Mouse (Mus musculus): ENCODE measurements around the gene St6galnac3. TPM values are rescaled to one million over a fixed set of nuclear protein-coding genes. Genes with fewer than 3 reads are reported as not detected.

The St6galnac3 gene
- polyA plus RNA-seq, 1 experiment from 2014 or later, result 25.6 TPM

DNA sequence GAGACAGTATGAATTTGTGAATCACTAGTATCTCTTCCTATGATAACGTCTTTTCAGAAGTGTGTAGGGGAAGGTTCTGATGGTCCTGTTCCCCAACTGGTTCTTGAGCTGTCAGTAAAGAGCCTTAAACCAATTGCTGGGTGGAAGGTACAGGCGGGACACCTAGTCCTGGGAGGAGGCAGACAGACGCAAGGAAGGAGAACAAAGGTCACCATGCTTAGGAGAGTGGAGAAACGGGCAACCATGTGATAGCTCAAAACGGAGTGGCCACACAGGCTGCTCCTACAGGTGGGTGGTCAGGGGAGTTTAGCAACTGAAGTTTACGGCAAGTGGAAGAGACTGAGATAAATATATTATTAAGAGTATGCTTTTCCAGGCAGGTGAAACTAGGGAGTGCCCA, 164.1 kb downstream of the St6galnac3 start:
- H3K9me3 ChIP-seq (ENCODE audit: control insufficient read depth, low read length), result no peaks in the 10 kb centered on the region
- no peak for ATAC-seq (ENCODE audit: low read depth)
- no peaks in the 10 kb centered on the region for H3K27me3 ChIP-seq (ENCODE audit: control insufficient read depth, insufficient read depth, low read length)
- no peaks in the 10 kb centered on the region for H3K36me3 ChIP-seq (ENCODE audit: control insufficient read depth, insufficient read depth, low read length)
- no peak overlapping the region for H3K9ac ChIP-seq (replicated peaks; ENCODE audit: low read depth, low read length)
- H3K27ac ChIP-seq (ENCODE audit: low read depth, low read length), result no peak overlapping the region
- H3K4me3 ChIP-seq (ENCODE audit: low read depth, low read length), result no peak overlapping the region
- H3K4me1 ChIP-seq (ENCODE audit: control insufficient read depth, insufficient read depth, low read length), result no peaks in the 10 kb centered on the region
- H3K4me2 ChIP-seq (ENCODE audit: low read depth, low read length), result no peak overlapping the region
- WGBS, result 84% methylated on average over 6 of the region's 6 CpGs

DNA sequence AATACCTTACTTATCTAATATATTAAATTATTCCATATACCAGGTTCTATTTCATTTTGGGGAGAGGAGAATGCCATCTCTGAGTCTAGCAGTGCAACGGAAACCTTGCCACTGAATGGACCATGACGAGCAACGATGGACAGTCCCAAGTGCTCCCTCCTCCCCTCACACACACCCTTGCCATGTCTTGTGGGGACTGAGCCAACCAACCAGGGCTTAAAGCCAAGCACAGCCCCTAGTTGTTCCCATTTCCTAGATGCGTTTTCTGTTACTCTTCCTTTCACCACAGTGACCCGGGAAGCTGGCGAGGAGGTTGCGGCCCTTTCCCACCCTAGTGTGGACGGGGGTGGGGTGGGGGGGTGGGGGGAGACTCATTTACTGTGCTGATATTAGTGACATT, 165.4 kb downstream of the St6galnac3 start:
- no peaks in the 10 kb centered on the region for H3K27me3 ChIP-seq (ENCODE audit: control insufficient read depth, insufficient read depth, low read length)
- no peak overlapping the region for H3K4me3 ChIP-seq (ENCODE audit: low read depth, low read length)
- H3K9ac ChIP-seq (replicated peaks; ENCODE audit: low read depth, low read length), result no peak overlapping the region
- no peak overlapping the region for H3K4me2 ChIP-seq (ENCODE audit: low read depth, low read length)
- WGBS, result 93% methylated on average over 8 of the region's 8 CpGs
- ATAC-seq (ENCODE audit: low read depth), result no peak
- H3K27ac ChIP-seq (ENCODE audit: low read depth, low read length), result no peak overlapping the region
- no peaks in the 10 kb centered on the region for H3K9me3 ChIP-seq (ENCODE audit: control insufficient read depth, low read length)
- no peaks in the 10 kb centered on the region for H3K36me3 ChIP-seq (ENCODE audit: control insufficient read depth, insufficient read depth, low read length)
- no peaks in the 10 kb centered on the region for H3K4me1 ChIP-seq (ENCODE audit: control insufficient read depth, insufficient read depth, low read length)

DNA sequence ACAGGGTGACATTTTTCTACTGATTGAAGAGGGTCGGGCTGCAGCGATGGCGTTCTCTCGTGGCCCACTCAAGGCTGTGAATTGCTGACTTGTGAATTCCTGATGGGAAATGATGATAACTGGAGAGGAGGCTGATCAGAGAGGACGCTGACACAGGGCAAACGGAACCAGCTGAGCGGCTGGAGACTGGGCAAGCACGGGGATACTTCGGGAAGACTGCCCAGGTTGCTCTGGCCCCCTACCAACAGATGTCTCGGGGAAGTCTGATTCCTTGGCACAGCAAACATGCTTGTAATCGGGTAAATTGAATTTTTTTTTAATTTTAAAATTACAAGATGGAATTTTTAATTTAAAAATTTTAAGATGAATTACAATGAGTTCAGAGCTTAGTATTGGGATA, 168.4 kb downstream of the St6galnac3 start:
- no peak for ATAC-seq (ENCODE audit: low read depth)
- Histone ChIP-seq H3K4me3 (ENCODE audit: low read depth, low read length) (no peak overlapping the region), H3K9me3 (ENCODE audit: control insufficient read depth, low read length) (no peaks in the 10 kb centered on the region), H3K36me3 (ENCODE audit: control insufficient read depth, insufficient read depth, low read length) (no peaks in the 10 kb centered on the region), H3K27me3 (ENCODE audit: control insufficient read depth, insufficient read depth, low read length) (no peaks in the 10 kb centered on the region), H3K4me1 (ENCODE audit: control insufficient read depth, insufficient read depth, low read length) (no peaks in the 10 kb centered on the region), H3K4me2 (ENCODE audit: low read depth, low read length) (no peak overlapping the region), H3K27ac (ENCODE audit: low read depth, low read length) (no peak overlapping the region), H3K9ac (replicated peaks; ENCODE audit: low read depth, low read length) (no peak overlapping the region)
- WGBS, result 77% methylated on average over 11 of the region's 11 CpGs

DNA sequence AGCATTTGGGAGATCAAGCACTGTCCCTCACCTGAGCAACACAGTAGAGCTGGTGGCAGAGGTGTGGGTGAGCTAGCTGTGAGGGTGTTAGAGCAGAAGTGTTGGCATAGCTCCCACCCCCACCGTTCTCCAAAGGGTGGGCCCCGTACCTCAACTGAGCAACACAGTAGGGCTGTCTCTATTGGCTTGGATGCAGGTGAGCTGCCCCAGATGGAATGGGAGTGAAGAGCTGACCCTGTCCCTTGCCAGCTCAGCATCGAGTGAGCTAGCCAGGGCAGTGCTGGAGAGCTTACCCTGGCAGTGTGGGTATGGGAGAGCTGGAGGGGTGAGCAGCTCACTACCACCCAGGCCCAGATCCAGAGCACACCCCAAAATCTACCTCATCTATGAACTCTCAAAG, 171.3 kb downstream of the St6galnac3 start:
- H3K4me3 ChIP-seq (ENCODE audit: low read depth, low read length), result no peak overlapping the region
- H3K36me3 ChIP-seq (ENCODE audit: control insufficient read depth, insufficient read depth, low read length), result no peaks in the 10 kb centered on the region
- H3K4me2 ChIP-seq (ENCODE audit: low read depth, low read length), result no peak overlapping the region
- H3K27me3 ChIP-seq (ENCODE audit: control insufficient read depth, insufficient read depth, low read length), result no peaks in the 10 kb centered on the region
- 98% methylated on average over 3 of the region's 3 CpGs for WGBS
- ATAC-seq (ENCODE audit: low read depth), result no peak
- no peaks in the 10 kb centered on the region for H3K9me3 ChIP-seq (ENCODE audit: control insufficient read depth, low read length)
- no peak overlapping the region for H3K27ac ChIP-seq (ENCODE audit: low read depth, low read length)
- no peaks in the 10 kb centered on the region for H3K4me1 ChIP-seq (ENCODE audit: control insufficient read depth, insufficient read depth, low read length)
- no peak overlapping the region for H3K9ac ChIP-seq (replicated peaks; ENCODE audit: low read depth, low read length)

DNA sequence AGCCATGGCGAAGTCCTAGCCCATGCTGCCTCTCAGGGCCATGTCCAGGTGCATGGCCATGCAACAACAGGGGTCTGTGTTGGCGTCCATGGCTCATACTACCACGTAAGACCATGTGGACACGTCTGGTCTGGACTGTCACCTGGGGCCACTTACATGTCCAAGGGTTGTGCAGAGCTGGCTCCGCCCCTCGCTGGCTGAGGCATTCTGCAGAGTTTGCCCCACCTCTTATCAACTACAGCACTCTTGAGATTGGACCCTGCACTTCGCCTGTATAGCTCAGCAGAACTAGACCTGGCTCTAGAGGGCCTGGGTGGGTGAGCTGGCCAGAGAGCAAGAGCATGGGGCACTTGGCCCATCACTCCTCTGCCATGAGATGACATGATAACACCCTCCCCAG, 171.7 kb downstream of the St6galnac3 start:
- Histone ChIP-seq H3K4me1 (ENCODE audit: control insufficient read depth, insufficient read depth, low read length) (no peaks in the 10 kb centered on the region), H3K36me3 (ENCODE audit: control insufficient read depth, insufficient read depth, low read length) (no peaks in the 10 kb centered on the region), H3K27ac (ENCODE audit: low read depth, low read length) (no peak overlapping the region), H3K4me3 (ENCODE audit: low read depth, low read length) (no peak overlapping the region), H3K9ac (replicated peaks; ENCODE audit: low read depth, low read length) (no peak overlapping the region), H3K27me3 (ENCODE audit: control insufficient read depth, insufficient read depth, low read length) (no peaks in the 10 kb centered on the region), H3K9me3 (ENCODE audit: control insufficient read depth, low read length) (no peaks in the 10 kb centered on the region), H3K4me2 (ENCODE audit: low read depth, low read length) (no peak overlapping the region)
- no peak for ATAC-seq (ENCODE audit: low read depth)
- 96% methylated on average over 7 of the region's 7 CpGs for WGBS

DNA sequence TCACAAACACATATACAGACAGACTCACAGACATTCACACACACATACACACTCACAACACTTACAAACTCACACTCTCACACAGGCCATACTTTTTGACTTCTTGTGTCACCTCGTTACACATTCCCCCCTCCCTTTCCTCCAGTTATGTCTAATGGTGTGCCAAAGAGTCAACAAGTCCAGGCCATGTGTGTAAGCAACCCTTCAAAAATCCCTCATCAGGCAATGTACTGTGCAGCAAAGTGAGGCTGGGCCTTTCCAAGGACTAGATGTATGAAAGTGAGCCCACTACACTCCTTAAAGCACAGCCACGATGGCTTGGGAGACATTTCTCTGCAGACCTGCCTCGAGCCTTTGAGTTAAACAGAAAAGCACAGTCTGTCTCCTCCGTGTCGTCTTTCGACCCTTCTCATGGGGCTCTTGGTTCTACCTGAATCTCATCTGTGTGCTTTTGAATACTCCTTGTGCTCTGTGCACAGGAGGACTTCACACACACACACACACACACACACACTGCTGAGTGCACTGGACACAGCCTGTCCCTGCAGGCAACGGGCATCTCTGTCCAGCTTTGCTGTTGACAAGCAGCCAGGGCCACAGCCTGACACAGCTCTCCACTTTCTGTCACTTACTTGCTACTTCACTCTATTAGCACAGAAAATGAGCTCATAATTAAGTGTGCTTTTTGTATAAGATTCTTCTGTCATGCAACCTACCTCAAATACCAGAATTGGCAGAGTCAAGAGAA, 177.9 kb downstream of the St6galnac3 start:
- 87% methylated on average over 7 of the region's 7 CpGs for whole genome bisulfite sequencing
- H3K4me1 ChIP-seq (ENCODE audit: control insufficient read depth, insufficient read depth, low read length), result no peaks in the 10 kb centered on the region
- H3K9ac ChIP-seq (replicated peaks; ENCODE audit: low read depth, low read length), result no peak overlapping the region
- H3K36me3 ChIP-seq (ENCODE audit: control insufficient read depth, insufficient read depth, low read length), result no peaks in the 10 kb centered on the region
- no peaks in the 10 kb centered on the region for H3K9me3 ChIP-seq (ENCODE audit: control insufficient read depth, low read length)
- H3K4me3 ChIP-seq (ENCODE audit: low read depth, low read length), result no peak overlapping the region
- no peak overlapping the region for H3K4me2 ChIP-seq (ENCODE audit: low read depth, low read length)
- H3K27ac ChIP-seq (ENCODE audit: low read depth, low read length), result no peak overlapping the region
- ATAC-seq (ENCODE audit: low read depth), result no peak
- H3K27me3 ChIP-seq (ENCODE audit: control insufficient read depth, insufficient read depth, low read length), result no peaks in the 10 kb centered on the region

DNA sequence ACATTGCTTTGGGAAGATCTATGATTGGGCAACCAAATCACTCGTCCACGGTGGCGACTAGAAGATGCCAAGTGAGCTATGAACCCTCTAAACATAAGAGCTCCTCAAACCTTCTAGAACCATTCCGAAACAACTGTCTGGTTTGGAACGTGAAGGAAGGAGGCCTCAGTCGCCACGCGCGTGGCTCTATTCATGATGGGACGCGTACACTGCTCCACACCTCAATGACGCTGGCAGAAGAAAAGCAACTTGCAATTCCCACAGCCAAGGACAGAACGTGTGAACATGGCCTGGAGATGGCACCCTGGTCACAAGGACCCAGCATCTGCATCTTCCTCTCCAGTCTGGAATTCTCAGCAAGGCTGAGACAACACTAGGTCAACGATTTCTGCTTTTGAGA, 185.1 kb downstream of the St6galnac3 start:
- Histone ChIP-seq H3K4me1 (ENCODE audit: control insufficient read depth, insufficient read depth, low read length) (no peaks in the 10 kb centered on the region), H3K4me2 (ENCODE audit: low read depth, low read length) (no peak overlapping the region), H3K27ac (ENCODE audit: low read depth, low read length) (no peak overlapping the region), H3K36me3 (ENCODE audit: control insufficient read depth, insufficient read depth, low read length) (no peaks in the 10 kb centered on the region), H3K9ac (replicated peaks; ENCODE audit: low read depth, low read length) (no peak overlapping the region), H3K27me3 (ENCODE audit: control insufficient read depth, insufficient read depth, low read length) (no peaks in the 10 kb centered on the region), H3K4me3 (ENCODE audit: low read depth, low read length) (no peak overlapping the region), H3K9me3 (ENCODE audit: control insufficient read depth, low read length) (no peaks in the 10 kb centered on the region)
- ATAC-seq (ENCODE audit: low read depth), result no peak
- 94% methylated on average over 14 of the region's 14 CpGs for WGBS

DNA sequence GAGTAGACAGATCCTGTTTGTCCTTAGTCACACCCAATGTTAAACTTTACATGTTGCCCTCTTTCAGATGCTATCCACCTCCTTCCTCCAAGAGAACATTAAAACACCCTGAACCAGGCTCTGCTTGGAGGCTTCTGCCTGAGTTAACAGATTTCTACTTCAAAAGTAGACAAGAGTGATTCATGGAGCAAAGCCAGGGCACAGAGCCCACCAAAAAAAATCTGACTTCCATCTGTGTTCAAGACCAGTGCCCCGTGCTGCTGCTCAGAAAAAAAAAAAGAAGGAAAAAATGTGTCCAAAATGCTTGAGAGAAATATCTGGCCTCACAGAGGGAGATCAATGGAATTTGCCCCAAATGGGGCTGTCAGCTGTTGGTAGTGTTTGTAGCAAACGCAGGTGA, 186.6 kb downstream of the St6galnac3 start:
- ATAC-seq (ENCODE audit: low read depth), result no peak
- no peaks in the 10 kb centered on the region for H3K9me3 ChIP-seq (ENCODE audit: control insufficient read depth, low read length)
- no peaks in the 10 kb centered on the region for H3K27me3 ChIP-seq (ENCODE audit: control insufficient read depth, insufficient read depth, low read length)
- H3K4me3 ChIP-seq (ENCODE audit: low read depth, low read length), result no peak overlapping the region
- H3K9ac ChIP-seq (replicated peaks; ENCODE audit: low read depth, low read length), result no peak overlapping the region
- no peak overlapping the region for H3K27ac ChIP-seq (ENCODE audit: low read depth, low read length)
- H3K4me2 ChIP-seq (ENCODE audit: low read depth, low read length), result no peak overlapping the region
- no peaks in the 10 kb centered on the region for H3K36me3 ChIP-seq (ENCODE audit: control insufficient read depth, insufficient read depth, low read length)
- WGBS, result 53% methylated on average over 2 of the region's 2 CpGs
- H3K4me1 ChIP-seq (ENCODE audit: control insufficient read depth, insufficient read depth, low read length), result no peaks in the 10 kb centered on the region

DNA sequence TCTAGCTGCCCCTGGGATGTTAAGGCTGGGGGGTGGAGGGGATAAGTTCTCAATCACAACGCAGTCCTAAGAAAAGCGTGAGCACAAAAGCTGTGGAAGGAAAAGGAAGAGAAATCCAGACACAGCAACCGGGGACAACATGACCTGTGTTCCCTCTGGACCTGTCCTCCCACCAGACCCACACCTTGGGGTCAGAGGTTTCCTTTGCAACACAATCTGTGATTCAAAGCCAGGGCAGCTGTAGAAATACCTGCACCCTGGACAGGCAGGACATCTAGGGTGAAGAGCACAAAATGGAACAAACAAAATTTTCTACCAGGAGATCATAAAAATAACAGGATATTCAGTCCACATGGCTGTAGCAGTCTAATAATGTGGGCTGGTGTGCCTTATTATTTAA, 187.5 kb downstream of the St6galnac3 start:
- H3K4me1 ChIP-seq (ENCODE audit: control insufficient read depth, insufficient read depth, low read length), result no peaks in the 10 kb centered on the region
- no peak for ATAC-seq (ENCODE audit: low read depth)
- no peaks in the 10 kb centered on the region for H3K27me3 ChIP-seq (ENCODE audit: control insufficient read depth, insufficient read depth, low read length)
- no peak overlapping the region for H3K9ac ChIP-seq (replicated peaks; ENCODE audit: low read depth, low read length)
- H3K27ac ChIP-seq (ENCODE audit: low read depth, low read length), result no peak overlapping the region
- no peak overlapping the region for H3K4me3 ChIP-seq (ENCODE audit: low read depth, low read length)
- 88% methylated on average over 3 of the region's 3 CpGs for WGBS
- H3K4me2 ChIP-seq (ENCODE audit: low read depth, low read length), result no peak overlapping the region
- H3K36me3 ChIP-seq (ENCODE audit: control insufficient read depth, insufficient read depth, low read length), result no peaks in the 10 kb centered on the region
- H3K9me3 ChIP-seq (ENCODE audit: control insufficient read depth, low read length), result no peaks in the 10 kb centered on the region

Data from neural tube, embryonic 14.5 days (tissue).